Mouse (Mus musculus) urinary bladder, postnatal 4 days (tissue): ENCODE data around the gene Reg3a.
"Not testable (repeated sequence)": the region's sequence is repeated elsewhere in the genome, so short reads cannot be mapped to it uniquely, and the experiment has no call there.

Experiments used
- DNase-seq, 2 experiments: peaks; one replicate each; pipeline ENCODE4 v3.0.0; 2021 to 2022; ENCODE audit warnings: low spot score in 2 of 2

Reg3a gene

GRCm38 (mm10) chr6:78380409-78380808 lies at the start of gene Reg3a:
Gene Reg3a, plus strand, starts transcription at chr6:78380709.
- DNase-seq, result no peak

GRCm38 (mm10) chr6:78331919-78332569 lies 48.5 kb upstream of the Reg3a start:
- no peak for DNase-seq

- DNase-seq, result no peak
These were observed 40.2 kb upstream of the Reg3a start for GRCm38 (mm10) chr6:78340296-78340695.

- no peak for DNase-seq
These were observed 38.8 kb upstream of the Reg3a start for GRCm38 (mm10) chr6:78341689-78342088.

- DNase-seq, result no peak
These were observed 18.4 kb upstream of the Reg3a start for GRCm38 (mm10) chr6:78361971-78362563.

GRCm38 (mm10) chr6:78370357-78370756 lies 10.2 kb upstream of the Reg3a start, which contains the start of gene Reg3b:
Gene Reg3b, plus strand, starts transcription at chr6:78370657.
- DNase-seq, result no peak

- no peak for DNase-seq
These were observed 1.7 kb upstream of the Reg3a start, which contains the start of gene Reg3d for GRCm38 (mm10) chr6:78378765-78379164. Gene Reg3d, minus strand, starts transcription at chr6:78378865.

- DNase-seq, result no peak
These were observed 5.1 kb downstream of the Reg3a start for GRCm38 (mm10) chr6:78385609-78386008.

GRCm38 (mm10) chr6:78395323-78395722 lies 14.8 kb downstream of the Reg3a start, which contains the start of gene Reg2:
Gene Reg2, plus strand, starts transcription at chr6:78395623.
- DNase-seq, result not testable (repeated sequence)

GRCm38 (mm10) chr6:78422411-78422810 lies 41.9 kb downstream of the Reg3a start, which contains the start of gene Reg1:
Gene Reg1, plus strand, starts transcription at chr6:78422711.
- not testable (repeated sequence) for DNase-seq

GRCm38 (mm10) chr6:78425497-78425896 lies 45.0 kb downstream of the Reg3a start:
- no peak for DNase-seq
